Mouse (Mus musculus) heart, postnatal 0 days (tissue): Measurements from ENCODE around the gene Hist1h2ai. TPM values are rescaled to one million over a fixed set of nuclear protein-coding genes. Genes with fewer than 3 reads are reported as not detected.
"Not testable (repeated sequence)": the region's sequence is repeated elsewhere in the genome, so short reads cannot be mapped to it uniquely, and the experiment has no call there.

Experiments used
- ATAC-seq: fragments of 200-750 bp; cut with Nextera tagmentation; 2 replicates; pipeline ENCODE4 v1.8.0; 2017; ENCODE audit warnings: low read depth, moderate number of reproducible peaks, moderate library complexity; ENCODE audit not compliant: insufficient read depth
- DNase-seq: peaks from one replicate; pipeline ENCODE4 v3.0.0-alpha.2; 2016; ENCODE audit warnings: low spot score
- H3K27ac ChIP-seq: fragments of 300-500 bp; sonication (generic); 2 replicates; pipeline ENCODE4 v1.5.1; 2014; ENCODE audit warnings: low read depth, mild to moderate bottlenecking
- H3K27me3 ChIP-seq: fragments of 300-500 bp; sonication (generic); 2 replicates; pipeline ENCODE4 v1.6.1; 2014; ENCODE audit warnings: low read length, mixed read lengths; ENCODE audit not compliant: control insufficient read depth, insufficient read depth
- H3K36me3 ChIP-seq: fragments of 300-500 bp; sonication (generic); replicated peaks from 2 replicates; pipeline ENCODE4 v1.6.1; 2014; ENCODE audit warnings: low read length, mixed read lengths; ENCODE audit not compliant: control insufficient read depth, insufficient read depth
- H3K4me1 ChIP-seq: fragments of 300-500 bp; sonication (generic); 2 replicates; pipeline ENCODE4 v1.6.1; 2014; ENCODE audit warnings: antibody characterized with exemption; ENCODE audit not compliant: control insufficient read depth, insufficient read depth
- H3K4me2 ChIP-seq: fragments of 300-500 bp; sonication (generic); 2 replicates; pipeline ENCODE4 v1.6.1; 2014; ENCODE audit warnings: low read depth, mild to moderate bottlenecking, low read length, moderate library complexity
- H3K4me3 ChIP-seq: fragments of 300-500 bp; sonication (generic); 2 replicates; pipeline ENCODE4 v1.5.1; 2014; ENCODE audit warnings: low read depth, low read length
- H3K9ac ChIP-seq: fragments of 300-500 bp; sonication (generic); replicated peaks from 2 replicates; pipeline ENCODE4 v1.6.1; 2014; ENCODE audit warnings: low read depth, low read length, mixed read lengths
- H3K9me3 ChIP-seq: fragments of 300-500 bp; sonication (generic); replicated peaks from 2 replicates; pipeline ENCODE4 v1.6.1; 2016; ENCODE audit warnings: low read length; ENCODE audit not compliant: control insufficient read depth
- CTCF ChIP-seq: IDR thresholded peaks from 2 replicates; pipeline ENCODE4 v1.5.1; 2016; ENCODE audit warnings: antibody characterized with exemption, control low read depth, low read depth
- EP300 ChIP-seq: IDR thresholded peaks from 2 replicates; pipeline ENCODE4 v1.6.1; 2016; ENCODE audit warnings: antibody characterized with exemption, low read depth
- WGBS: fragments of 180-500 bp; shearing (Covaris S2); extraction: QIAGEN DNeasy Blood & Tissue Kit; methylation state at CpG from one replicate; pipeline ENCODE4 v1.1.7; 2014; 5-methylcytosine and 5-hydroxymethylcytosine counted together
- microRNA-seq: library from miRNA; unstranded; fragments of <30 nt; microRNA quantifications from one replicate; pipeline ENCODE4, GENCODE M21; 2016
- polyA plus RNA-seq: library from polyadenylated mRNA; unstranded; fragments of >200 nt; fragmentation: Nextera tagmentation; extraction: Ambion mirVana; gene quantifications from 2 replicates; pipeline ENCODE4 v1.2.1, GENCODE M21; 2015
- total RNA-seq: library from RNA; depleted of rRNA; stranded (reverse); fragments of >200 nt; gene quantifications from 2 replicates; pipeline ENCODE4 v1.2.3, GENCODE M21; 2014; ENCODE audit warnings: low replicate concordance; rRNA removed

The Hist1h2ai gene
- total and polyA plus RNA-seq, 2 experiments from 2014 or later: 3.6 to 828 TPM

- 0 out of 2 replicates have a peak overlapping the region, but pooled peaks have one; percentile 51 for H3K9ac ChIP-seq
- H3K27ac ChIP-seq: peak overlapping the region; percentile 31; the same call in 1 of the 2 replicates
- H3K9me3 ChIP-seq: no peaks in the 10 kb centered on the region
- H3K4me3 ChIP-seq: no peak overlapping the region
- no peaks in the 10 kb centered on the region for H3K36me3 ChIP-seq
- peaks cover 23% of the 10 kb centered on the region for H3K4me1 ChIP-seq
- WGBS: 33% methylated on average over 3 of the region's 3 CpGs
- 0 out of 2 replicates have a peak overlapping the region, but pooled peaks have one; percentile 67 for H3K4me2 ChIP-seq
- TF ChIP-seq CTCF (no peak), EP300 (no peak)
- no peaks in the 10 kb centered on the region for H3K27me3 ChIP-seq
- ATAC-seq: no peak
- DNase-seq: no peak
These were observed 36.1 kb downstream of the Hist1h2ai start for GRCm38 (mm10) chr13:21752356-21752755.

DNA sequence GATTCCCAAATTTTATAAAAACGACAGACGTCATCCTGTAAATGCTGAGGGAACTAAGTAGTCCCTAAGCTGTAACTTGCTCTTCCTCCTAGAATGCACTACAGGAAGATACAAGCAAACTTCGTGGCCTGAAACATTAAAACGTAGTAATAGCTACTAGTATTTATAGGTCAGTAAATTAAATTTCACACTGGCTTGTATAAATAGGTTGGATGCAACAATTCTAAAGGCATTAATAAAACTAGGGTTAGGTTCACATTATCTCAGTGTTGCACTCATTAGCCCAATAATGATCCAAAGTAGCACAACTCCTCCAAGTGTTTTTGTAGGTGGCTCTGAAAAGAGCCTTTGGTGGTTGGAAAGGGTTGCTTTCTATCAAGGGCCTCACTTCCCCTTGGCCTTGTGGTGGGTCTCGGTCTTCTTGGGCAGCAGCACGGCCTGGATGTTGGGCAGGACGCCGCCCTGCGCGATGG is 36.9 kb downstream of the Hist1h2ai start:
- Histone ChIP-seq H3K4me1 (peaks cover 23% of the 10 kb centered on the region), H3K9ac (peak overlapping the region; percentile 51), H3K4me2 (peak overlapping the region; percentile 67), H3K9me3 (no peaks in the 10 kb centered on the region), H3K36me3 (no peaks in the 10 kb centered on the region), H3K4me3 (peak overlapping the region; percentile 51), H3K27me3 (no peaks in the 10 kb centered on the region), H3K27ac (peak overlapping the region; percentile 94)
- 3% methylated on average over 10 of the region's 10 CpGs for WGBS
- ATAC-seq (no peak), DNase-seq (no peak)
- no peak for TF ChIP-seq EP300
- TF ChIP-seq CTCF: no peak

GRCm38 (mm10) chr13:21753524-21754285 is 37.5 kb downstream of the Hist1h2ai start, which contains the start of the genes Hist1h2ak and Hist1h2bn:
Gene Hist1h2ak, minus strand, starts transcription at chr13:21753827.
Gene Hist1h2bn, plus strand, starts transcription at chr13:21754123.
- 0% methylated on average over 36 of the region's 50 CpGs for WGBS
- DNase-seq (peak; percentile 98), ATAC-seq (peak; percentile 92)
- Histone ChIP-seq H3K4me1 (peaks cover 23% of the 10 kb centered on the region), H3K9ac (peak within 1 kb of the TSS; percentile 51), H3K4me3 (peak within 1 kb of the TSS; percentile 51), H3K4me2 (peak within 1 kb of the TSS; percentile 72), H3K27ac (peak within 1 kb of the TSS; percentile 94)
- H3K9me3 ChIP-seq, H3K36me3 ChIP-seq, H3K27me3 ChIP-seq: not testable (repeated sequence)

DNA sequence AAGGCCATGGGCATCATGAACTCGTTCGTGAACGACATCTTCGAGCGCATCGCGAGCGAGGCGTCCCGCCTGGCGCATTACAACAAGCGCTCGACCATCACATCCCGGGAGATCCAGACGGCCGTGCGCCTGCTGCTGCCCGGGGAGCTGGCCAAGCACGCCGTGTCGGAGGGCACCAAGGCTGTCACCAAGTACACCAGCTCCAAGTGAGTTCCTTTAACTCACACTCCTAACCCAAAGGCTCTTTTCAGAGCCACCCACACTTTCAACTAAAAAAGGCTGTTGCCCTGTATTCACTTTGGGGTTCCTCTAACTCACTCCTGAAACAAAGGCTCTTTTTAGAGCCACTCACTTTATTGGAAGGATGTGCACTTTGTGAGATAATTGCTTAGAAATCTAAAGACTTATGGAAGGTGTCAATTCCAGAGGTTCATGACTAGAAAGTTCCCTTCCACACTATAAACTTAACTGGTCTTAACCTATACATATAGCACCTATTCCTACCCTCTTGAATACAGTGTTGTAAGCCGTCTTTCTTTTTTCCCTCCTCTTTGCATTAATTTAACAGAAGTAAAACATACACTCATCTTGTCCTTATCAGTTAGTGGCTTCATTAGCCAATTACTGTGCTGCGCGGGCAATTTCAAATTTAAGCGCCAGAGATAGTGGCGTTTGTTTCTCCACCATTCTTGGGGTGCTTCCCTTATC is 38.2 kb downstream of the Hist1h2ai start:
- peak overlapping the region; percentile 48 for H3K9ac ChIP-seq
- H3K4me3 ChIP-seq: peak overlapping the region; percentile 51
- H3K4me1 ChIP-seq: peaks cover 18% of the 10 kb centered on the region
- WGBS: 3% methylated on average over 12 of the region's 26 CpGs
- peak overlapping the region; percentile 94 for H3K27ac ChIP-seq
- not testable (repeated sequence) for H3K27me3 ChIP-seq, H3K36me3 ChIP-seq, H3K9me3 ChIP-seq
- peak overlapping the region; percentile 72 for H3K4me2 ChIP-seq
- ATAC-seq (peak; percentile 18), DNase-seq (peak; percentile 28)

GRCm38 (mm10) chr13:21755707-21756106 is 39.5 kb downstream of the Hist1h2ai start:
- ATAC-seq (no peak), DNase-seq (no peak)
- Histone ChIP-seq H3K27me3 (no peaks in the 10 kb centered on the region), H3K4me3 (0 out of 2 replicates have a peak overlapping the region, but pooled peaks have one; percentile 5), H3K27ac (no peak overlapping the region), H3K4me1 (peaks cover 13% of the 10 kb centered on the region; the same call in 1 of the 2 replicates), H3K9ac (no peak overlapping the region; the same call in 1 of the 2 replicates), H3K4me2 (peak overlapping the region; percentile 72), H3K36me3 (no peaks in the 10 kb centered on the region), H3K9me3 (no peaks in the 10 kb centered on the region)
- WGBS: 74% methylated on average over 1 of the region's 1 CpGs
- TF ChIP-seq EP300 (no peak), CTCF (no peak)

Small RNAs within 50 kb of the gene (microRNA-seq; reads per million reads assigned to microRNA genes)
- gene Gm44357 (not detected), gene Gm44367 (not detected), gene Gm44454 (not detected)

Other genes with a start within 250 kb of the Hist1h2ai start
Only the 30 nearest of the 32 such genes appear.
- gene Gm10065, start 237.0 kb upstream of the Hist1h2ai start, total RNA-seq: not detected in 2 replicates
- gene Gm10065, start 237.0 kb upstream of the Hist1h2ai start, polyA plus RNA-seq: not detected in 2 replicates
- gene AK157302, start 221.2 kb upstream of the Hist1h2ai start, total RNA-seq: 0.08 and 0.15 TPM in 2 replicates
- gene AK157302, start 221.2 kb upstream of the Hist1h2ai start, polyA plus RNA-seq: 0.93 and 1.3 TPM in 2 replicates
- gene Gm11273, start 215.0 kb upstream of the Hist1h2ai start, total RNA-seq: 54.7 and 58.8 TPM in 2 replicates
- gene Gm11273, start 215.0 kb upstream of the Hist1h2ai start, polyA plus RNA-seq: 27.8 and 29.0 TPM in 2 replicates
- 7.1 and 10.9 TPM in 2 replicates for gene Zkscan8, start 185.3 kb upstream of the Hist1h2ai start, total RNA-seq
- 3.0 and 3.4 TPM in 2 replicates for gene Zkscan8, start 185.3 kb upstream of the Hist1h2ai start, polyA plus RNA-seq
- gene Olfr1366, start 173.6 kb upstream of the Hist1h2ai start, total RNA-seq: not detected in 2 replicates
- gene Olfr1366, start 173.6 kb upstream of the Hist1h2ai start, polyA plus RNA-seq: not detected in 2 replicates
- gene Olfr1535, start 156.5 kb upstream of the Hist1h2ai start, total RNA-seq: not detected in 2 replicates
- gene Olfr1535, start 156.5 kb upstream of the Hist1h2ai start, polyA plus RNA-seq: 0.03 TPM in 1 of 2 replicates, not detected in the other
- not detected in 2 replicates for gene Olfr1364, start 134.7 kb upstream of the Hist1h2ai start, total RNA-seq
- not detected in 2 replicates for gene Olfr1364, start 134.7 kb upstream of the Hist1h2ai start, polyA plus RNA-seq
- not detected in 2 replicates for gene Olfr1362, start 102.4 kb upstream of the Hist1h2ai start, total RNA-seq
- not detected in 2 replicates for gene Olfr1362, start 102.4 kb upstream of the Hist1h2ai start, polyA plus RNA-seq
- not detected in 2 replicates for gene Olfr11, start 73.9 kb upstream of the Hist1h2ai start, total RNA-seq
- not detected in 2 replicates for gene Olfr11, start 73.9 kb upstream of the Hist1h2ai start, polyA plus RNA-seq
- gene Olfr1361, start 53.0 kb upstream of the Hist1h2ai start, total RNA-seq: not detected in 2 replicates
- gene Olfr1361, start 53.0 kb upstream of the Hist1h2ai start, polyA plus RNA-seq: not detected in 2 replicates
- gene Olfr1360, start 39.0 kb upstream of the Hist1h2ai start, total RNA-seq: not detected in 2 replicates
- not detected in 2 replicates for gene Olfr1360, start 39.0 kb upstream of the Hist1h2ai start, polyA plus RNA-seq
- not detected in 2 replicates for gene Olfr1359, start 18.3 kb upstream of the Hist1h2ai start, total RNA-seq
- gene Olfr1359, start 18.3 kb upstream of the Hist1h2ai start, polyA plus RNA-seq: not detected in 2 replicates
- gene Hist1h2bl, start 279 bp upstream of the Hist1h2ai start, total RNA-seq: 431 and 666 TPM in 2 replicates
- 0.55 and 0.98 TPM in 2 replicates for gene Hist1h2bl, start 279 bp upstream of the Hist1h2ai start, polyA plus RNA-seq
- 1,332 and 1,437 TPM in 2 replicates for gene Hist1h3h, start 1.2 kb downstream of the Hist1h2ai start, total RNA-seq
- 1.8 TPM in 1 of 2 replicates, not detected in the other for gene Hist1h3h, start 1.2 kb downstream of the Hist1h2ai start, polyA plus RNA-seq
- gene Hist1h2bm, start 5.6 kb downstream of the Hist1h2ai start, total RNA-seq: 1,438 and 1,618 TPM in 2 replicates
- 0.60 and 0.90 TPM in 2 replicates for gene Hist1h2bm, start 5.6 kb downstream of the Hist1h2ai start, polyA plus RNA-seq
- gene Hist1h4j, start 18.6 kb downstream of the Hist1h2ai start, total RNA-seq: 962 and 1,129 TPM in 2 replicates
- gene Hist1h4j, start 18.6 kb downstream of the Hist1h2ai start, polyA plus RNA-seq: 0.20 and 0.27 TPM in 2 replicates
- gene Hist1h4k, start 34.1 kb downstream of the Hist1h2ai start, total RNA-seq: 470 and 1,132 TPM in 2 replicates
- 0.55 and 1.4 TPM in 2 replicates for gene Hist1h4k, start 34.1 kb downstream of the Hist1h2ai start, polyA plus RNA-seq
- 128 and 633 TPM in 2 replicates for gene Hist1h2ak, start 37.4 kb downstream of the Hist1h2ai start, total RNA-seq
- 10.3 and 10.7 TPM in 2 replicates for gene Hist1h2ak, start 37.4 kb downstream of the Hist1h2ai start, polyA plus RNA-seq
- gene Hist1h2bn, start 37.7 kb downstream of the Hist1h2ai start, total RNA-seq: 1,069 and 1,692 TPM in 2 replicates
- 0.94 and 2.5 TPM in 2 replicates for gene Hist1h2bn, start 37.7 kb downstream of the Hist1h2ai start, polyA plus RNA-seq
- gene Hist1h1b, start 64.2 kb downstream of the Hist1h2ai start, total RNA-seq: 356 and 550 TPM in 2 replicates
- 4.7 and 5.4 TPM in 2 replicates for gene Hist1h1b, start 64.2 kb downstream of the Hist1h2ai start, polyA plus RNA-seq
- 602 and 1,805 TPM in 2 replicates for gene Hist1h3i, start 66.9 kb downstream of the Hist1h2ai start, total RNA-seq
- 21.5 and 25.8 TPM in 2 replicates for gene Hist1h3i, start 66.9 kb downstream of the Hist1h2ai start, polyA plus RNA-seq
- 677 and 1,354 TPM in 2 replicates for gene Hist1h2an, start 70.8 kb downstream of the Hist1h2ai start, total RNA-seq
- gene Hist1h2an, start 70.8 kb downstream of the Hist1h2ai start, polyA plus RNA-seq: 1.8 and 3.3 TPM in 2 replicates
- 250 and 332 TPM in 2 replicates for gene Hist1h2bp, start 71.0 kb downstream of the Hist1h2ai start, total RNA-seq
- 0.34 and 0.55 TPM in 2 replicates for gene Hist1h2bp, start 71.0 kb downstream of the Hist1h2ai start, polyA plus RNA-seq
- gene Hist1h2bq, start 93.8 kb downstream of the Hist1h2ai start, total RNA-seq: 1,204 and 1,722 TPM in 2 replicates
- 5.6 and 6.3 TPM in 2 replicates for gene Hist1h2bq, start 93.8 kb downstream of the Hist1h2ai start, polyA plus RNA-seq
- gene Hist1h2ao, start 94.0 kb downstream of the Hist1h2ai start, total RNA-seq: not detected in 2 replicates
- not detected in 2 replicates for gene Hist1h2ao, start 94.0 kb downstream of the Hist1h2ai start, polyA plus RNA-seq
- gene Hist1h4m, start 95.3 kb downstream of the Hist1h2ai start, total RNA-seq: 1.1 and 2.7 TPM in 2 replicates
- gene Hist1h4m, start 95.3 kb downstream of the Hist1h2ai start, polyA plus RNA-seq: not detected in 2 replicates
- 3,661 and 3,822 TPM in 2 replicates for gene Hist1h4n, start 115.8 kb downstream of the Hist1h2ai start, total RNA-seq
- 2.0 and 2.4 TPM in 2 replicates for gene Hist1h4n, start 115.8 kb downstream of the Hist1h2ai start, polyA plus RNA-seq
- 1,615 and 1,927 TPM in 2 replicates for gene Hist1h2ap, start 117.1 kb downstream of the Hist1h2ai start, total RNA-seq
- 664 and 726 TPM in 2 replicates for gene Hist1h2ap, start 117.1 kb downstream of the Hist1h2ai start, polyA plus RNA-seq
- 929 and 1,160 TPM in 2 replicates for gene Hist1h2br, start 117.3 kb downstream of the Hist1h2ai start, total RNA-seq
- gene Hist1h2br, start 117.3 kb downstream of the Hist1h2ai start, polyA plus RNA-seq: 5.2 and 6.5 TPM in 2 replicates
- gene Zfp184, start 228.7 kb downstream of the Hist1h2ai start, total RNA-seq: 1.1 and 1.7 TPM in 2 replicates
- 2.1 and 2.6 TPM in 2 replicates for gene Zfp184, start 228.7 kb downstream of the Hist1h2ai start, polyA plus RNA-seq